Mouse (Mus musculus) G1E (cell line): ENCODE measurements around the gene Fam83f.

ENCODE experiments used
- CTCF ChIP-seq: IDR thresholded peaks from 2 replicates; pipeline ENCODE4 v1.5.1; 2012; ENCODE audit warnings: low read depth, low read length, inconsistent platforms, mixed read lengths
- GATA1 ChIP-seq: IDR thresholded peaks from 2 replicates; pipeline ENCODE4 v1.6.1; 2012; ENCODE audit warnings: borderline replicate concordance, low read length, inconsistent platforms, mixed read lengths
- POLR2AphosphoS5 ChIP-seq: IDR thresholded peaks from 2 replicates; pipeline ENCODE4 v1.6.1; 2012; ENCODE audit warnings: low read depth, low read length, inconsistent platforms; ENCODE audit not compliant: insufficient replicate concordance
- TAL1 ChIP-seq: conservative IDR thresholded peaks from 2 replicates; pipeline ENCODE4 v1.6.1; 2012; ENCODE audit warnings: low read depth, low read length, inconsistent platforms, mixed read lengths

DNA sequence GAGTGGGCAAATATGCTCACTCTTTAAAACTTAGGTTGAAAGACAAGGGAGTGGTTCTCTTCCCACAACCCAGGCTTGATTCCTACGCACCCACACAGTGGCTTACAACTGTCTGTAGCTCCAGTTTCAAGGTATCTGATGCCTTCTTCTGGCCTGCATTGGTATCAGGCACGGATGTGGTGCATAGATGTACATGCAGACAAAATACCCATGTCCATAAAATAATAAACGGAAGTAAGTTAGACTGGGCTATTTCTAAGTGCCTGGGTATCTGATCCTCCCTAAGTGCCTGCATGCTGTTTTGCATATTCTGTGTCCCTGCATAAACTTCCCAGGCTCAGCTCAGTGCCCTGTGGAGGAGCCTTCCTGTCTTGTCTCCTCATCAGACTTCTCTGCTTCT lies 59.9 kb downstream of the Fam83f start:
- TF ChIP-seq CTCF = no peak
- no peak for TF ChIP-seq GATA1
- no peak for TF ChIP-seq TAL1
- no peak for TF ChIP-seq POLR2AphosphoS5
